Mouse (Mus musculus) olfactory bulb, adult 2 months (tissue): ENCODE measurements around the gene Olfr615. TPM values are rescaled to one million over a fixed set of nuclear protein-coding genes. Genes with fewer than 3 reads are reported as not detected.

Experiments used
- H3K27ac ChIP-seq: fragments of 200-500 bp; 2 replicates; pipeline ENCODE4 v1.5.1; 2012; ENCODE audit warnings: low read depth, low read length; ENCODE audit not compliant: insufficient read depth
- H3K4me1 ChIP-seq: fragments of 200-500 bp; 2 replicates; pipeline ENCODE4 v1.6.1; 2012; ENCODE audit warnings: low read length; ENCODE audit not compliant: control insufficient read depth, insufficient read depth
- H3K4me3 ChIP-seq: fragments of 200-500 bp; 2 replicates; pipeline ENCODE4 v1.5.1; 2012; ENCODE audit warnings: mild to moderate bottlenecking, low read depth, low read length, moderate library complexity; ENCODE audit not compliant: insufficient read depth
- CTCF ChIP-seq: fragments of 200-500 bp; IDR thresholded peaks from 2 replicates; pipeline ENCODE4 v1.5.1; 2012; ENCODE audit warnings: low read depth, mild to moderate bottlenecking, low read length, moderate library complexity; ENCODE audit not compliant: insufficient read depth
- POLR2A ChIP-seq: fragments of 200-500 bp; IDR thresholded peaks from 2 replicates; pipeline ENCODE4 v1.6.1; 2012; ENCODE audit warnings: mild to moderate bottlenecking, low read depth, low read length, moderate library complexity; ENCODE audit not compliant: insufficient read depth
- WGBS: fragments of 180-500 bp; shearing (Covaris S2); methylation state at CpG from one replicate; pipeline ENCODE4 v1.1.7; 2018; 5-methylcytosine and 5-hydroxymethylcytosine counted together
- polyA plus RNA-seq: library from polyadenylated mRNA; stranded (reverse); fragments of >200 nt; gene quantifications from 2 replicates; pipeline ENCODE4 v1.2.4, GENCODE M21; 2012; ENCODE audit warnings: low replicate concordance; ENCODE audit not compliant: missing spikeins, insufficient read depth, insufficient read length

The Olfr615 gene
- polyA plus RNA-seq, 1 experiment, result not detected

- no peak for TF ChIP-seq CTCF
- no peak for TF ChIP-seq POLR2A
- Histone ChIP-seq H3K27ac (no peak overlapping the region), H3K4me1 (no peaks in the 10 kb centered on the region), H3K4me3 (no peak overlapping the region)
- WGBS, result 90% methylated on average over 2 of the region's 2 CpGs
These were observed 51.5 kb downstream of the Olfr615 start for GRCm38 (mm10) chr7:103607425-103607824.

- TF ChIP-seq CTCF (no peak), POLR2A (no peak)
- no peaks in the 10 kb centered on the region for H3K4me1 ChIP-seq
- H3K4me3 ChIP-seq, result no peak within 1 kb of the TSS
- no peak within 1 kb of the TSS for H3K27ac ChIP-seq
- 74% methylated on average over 2 of the region's 2 CpGs for WGBS
These were observed 56.6 kb downstream of the Olfr615 start, which contains the start of gene Olfr620 for GRCm38 (mm10) chr7:103612434-103612833. Olfr620 (minus strand) TSS chr7:103612534.

Other genes starting within 250 kb of the Olfr615 start
- gene Olfr597, start 239.8 kb upstream of the Olfr615 start, polyA plus RNA-seq, result not detected in 2 replicates
- gene Olfr598, start 232.5 kb upstream of the Olfr615 start, polyA plus RNA-seq, result not detected in 2 replicates
- gene Olfr599, start 220.2 kb upstream of the Olfr615 start, polyA plus RNA-seq, result not detected in 2 replicates
- gene Olfr600, start 206.4 kb upstream of the Olfr615 start, polyA plus RNA-seq, result not detected in 2 replicates
- gene Olfr601, start 193.4 kb upstream of the Olfr615 start, polyA plus RNA-seq, result not detected in 2 replicates
- not detected in 2 replicates for gene Olfr603, start 169.9 kb upstream of the Olfr615 start, polyA plus RNA-seq
- gene Usp17lc, start 141.0 kb upstream of the Olfr615 start, polyA plus RNA-seq, result not detected in 2 replicates
- gene Olfr605, start 110.6 kb upstream of the Olfr615 start, polyA plus RNA-seq, result not detected in 2 replicates
- gene Olfr606, start 107.0 kb upstream of the Olfr615 start, polyA plus RNA-seq, result not detected in 2 replicates
- gene Olfr607, start 91.9 kb upstream of the Olfr615 start, polyA plus RNA-seq, result not detected in 2 replicates
- not detected in 2 replicates for gene Olfr608, start 86.2 kb upstream of the Olfr615 start, polyA plus RNA-seq
- not detected in 2 replicates for gene Olfr609, start 58.0 kb upstream of the Olfr615 start, polyA plus RNA-seq
- not detected in 2 replicates for gene Olfr610, start 44.0 kb upstream of the Olfr615 start, polyA plus RNA-seq
- not detected in 2 replicates for gene Olfr611, start 35.2 kb upstream of the Olfr615 start, polyA plus RNA-seq
- not detected in 2 replicates for gene Olfr612, start 13.4 kb upstream of the Olfr615 start, polyA plus RNA-seq
- gene Olfr613, start 8.0 kb upstream of the Olfr615 start, polyA plus RNA-seq, result not detected in 2 replicates
- gene Olfr616, start 13.1 kb downstream of the Olfr615 start, polyA plus RNA-seq, result not detected in 2 replicates
- gene Olfr617, start 17.0 kb downstream of the Olfr615 start, polyA plus RNA-seq, result not detected in 2 replicates
- gene Olfr618, start 34.0 kb downstream of the Olfr615 start, polyA plus RNA-seq, result not detected in 2 replicates
- gene Olfr619, start 44.5 kb downstream of the Olfr615 start, polyA plus RNA-seq, result not detected in 2 replicates
- not detected in 2 replicates for gene Olfr620, start 56.5 kb downstream of the Olfr615 start, polyA plus RNA-seq
- gene Olfr622, start 86.6 kb downstream of the Olfr615 start, polyA plus RNA-seq, result not detected in 2 replicates
- gene Olfr623, start 107.6 kb downstream of the Olfr615 start, polyA plus RNA-seq, result not detected in 2 replicates
- not detected in 2 replicates for gene Olfr624, start 115.1 kb downstream of the Olfr615 start, polyA plus RNA-seq
- not detected in 2 replicates for gene Olfr625-ps1, start 126.6 kb downstream of the Olfr615 start, polyA plus RNA-seq
- not detected in 2 replicates for gene Olfr243, start 158.6 kb downstream of the Olfr615 start, polyA plus RNA-seq
- not detected in 2 replicates for gene Olfr628, start 174.3 kb downstream of the Olfr615 start, polyA plus RNA-seq
- gene Olfr629, start 188.9 kb downstream of the Olfr615 start, polyA plus RNA-seq, result not detected in 2 replicates
- gene Olfr630, start 201.3 kb downstream of the Olfr615 start, polyA plus RNA-seq, result not detected in 2 replicates
- not detected in 2 replicates for gene Olfr69, start 215.5 kb downstream of the Olfr615 start, polyA plus RNA-seq
- gene Olfr68, start 223.6 kb downstream of the Olfr615 start, polyA plus RNA-seq, result not detected in 2 replicates
- gene Olfr67, start 235.7 kb downstream of the Olfr615 start, polyA plus RNA-seq, result not detected in 2 replicates